Mouse (Mus musculus) urinary bladder, postnatal 36 days (tissue): Measurements from ENCODE around the gene Zmynd8.

Experiments used
- DNase-seq, 2 experiments: peaks; one replicate each; pipeline ENCODE4 v3.0.0; 2022; ENCODE audit warnings: low spot score in 2 of 2, mixed read lengths in 1 of 2

Zmynd8 gene

DNA sequence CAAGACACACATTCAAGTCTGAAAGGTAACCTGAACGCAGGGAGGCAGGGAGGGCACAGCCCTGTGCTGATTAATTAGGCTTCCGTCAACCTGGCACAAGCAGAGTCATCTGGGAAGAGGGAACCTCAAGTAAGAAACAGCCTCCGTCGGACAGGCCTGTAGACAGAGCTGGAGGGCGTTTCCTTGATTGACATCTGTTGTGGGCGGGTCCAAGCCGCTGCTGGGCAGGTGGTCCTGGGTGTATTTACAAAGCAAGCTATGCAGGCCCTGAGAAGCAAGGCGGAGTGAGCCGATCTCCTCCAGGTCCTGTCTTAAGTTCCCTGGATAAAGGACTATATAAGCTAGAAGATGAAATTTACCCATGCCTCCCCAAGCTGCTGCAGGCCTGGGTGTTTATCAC is 65.3 kb downstream of the Zmynd8 start:
- DNase-seq, result no peak

DNA sequence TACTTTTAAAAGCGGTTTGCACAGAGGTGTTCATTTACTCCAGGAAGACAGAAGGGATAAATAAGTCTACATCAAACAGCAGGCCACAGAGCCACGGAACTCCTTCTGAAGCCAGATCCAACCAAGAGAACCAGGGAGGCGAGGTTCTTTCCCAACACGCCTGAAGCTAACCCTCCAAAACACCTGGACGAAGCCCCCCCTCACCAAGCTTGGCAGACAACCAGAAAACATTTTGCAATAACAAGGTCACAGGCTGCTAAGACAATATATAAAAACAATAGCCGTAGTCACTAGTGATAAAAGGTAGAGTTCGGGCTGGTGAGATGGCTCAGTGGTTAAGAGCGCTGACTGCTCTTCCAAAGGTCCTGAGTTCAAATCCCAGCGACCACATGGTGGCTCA is 66.1 kb downstream of the Zmynd8 start:
- no peak for DNase-seq

DNA sequence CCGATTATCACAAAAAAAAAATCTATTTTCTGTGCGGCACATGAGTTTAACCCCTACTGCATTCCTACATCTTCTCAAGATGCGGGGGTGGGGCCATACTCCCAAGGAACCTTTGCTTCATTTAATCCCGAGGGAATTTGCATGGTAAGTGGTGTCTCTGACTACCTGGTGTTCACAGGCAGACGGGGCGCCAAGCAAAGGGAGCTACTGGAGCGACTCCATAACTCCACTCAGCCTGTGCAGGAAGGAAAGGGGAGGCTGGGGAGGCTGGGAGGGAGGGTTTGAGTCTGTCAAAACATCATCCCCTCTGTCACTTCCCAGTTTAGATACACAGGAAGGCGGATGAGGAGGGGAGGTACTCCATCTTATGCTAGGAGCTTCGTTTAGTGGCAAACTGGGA is 66.5 kb downstream of the Zmynd8 start:
- DNase-seq, result no peak

DNA sequence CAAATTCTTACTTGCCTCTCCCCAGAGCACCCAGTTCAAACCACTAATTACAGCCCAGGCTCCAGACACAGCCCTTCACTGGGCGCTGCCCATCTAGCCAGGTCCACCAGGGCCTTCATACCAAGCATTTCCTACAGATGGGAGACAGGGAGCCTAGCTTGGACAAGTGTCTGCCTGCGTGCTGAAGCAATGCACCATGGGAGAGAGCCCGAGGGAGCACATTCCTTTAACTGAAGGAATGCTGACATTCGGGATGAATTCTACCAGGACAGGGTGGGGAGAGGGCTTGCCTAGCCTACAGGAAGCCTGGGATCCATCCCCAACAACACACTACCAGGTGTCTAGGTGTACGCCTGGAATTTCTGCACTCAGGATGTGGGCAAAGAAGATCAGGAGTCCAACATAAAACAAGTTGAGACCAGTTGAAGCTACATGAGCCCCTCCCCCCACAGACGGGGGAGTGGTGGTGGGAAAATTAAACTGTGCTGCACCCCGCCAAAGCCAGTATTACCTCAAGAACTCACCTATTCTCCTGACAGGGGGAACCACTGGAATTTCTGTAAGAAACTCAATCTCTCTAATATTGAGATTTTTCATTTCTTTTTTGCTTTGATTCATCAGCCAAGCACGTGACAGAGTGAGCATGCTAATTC is 67.1 kb downstream of the Zmynd8 start:
- no peak for DNase-seq

DNA sequence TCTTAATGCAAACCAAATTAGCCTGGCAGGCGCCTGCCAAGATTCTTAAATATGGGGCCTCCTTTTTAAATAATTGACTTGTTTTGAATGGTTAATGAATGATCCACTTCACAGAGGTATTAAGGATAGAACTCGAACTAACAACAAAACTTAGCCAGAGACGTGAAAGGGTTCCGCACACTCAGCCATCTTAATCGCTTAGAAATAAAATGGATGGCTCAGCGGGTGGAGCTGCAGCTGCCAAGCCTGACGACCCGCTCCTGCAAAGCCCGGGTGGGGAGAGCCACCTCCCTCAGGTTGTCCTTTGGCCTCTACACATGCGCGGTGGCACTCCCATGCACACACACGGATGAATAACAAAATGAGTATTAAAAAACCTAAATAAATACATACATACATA is 70.0 kb downstream of the Zmynd8 start:
- no peak for DNase-seq

DNA sequence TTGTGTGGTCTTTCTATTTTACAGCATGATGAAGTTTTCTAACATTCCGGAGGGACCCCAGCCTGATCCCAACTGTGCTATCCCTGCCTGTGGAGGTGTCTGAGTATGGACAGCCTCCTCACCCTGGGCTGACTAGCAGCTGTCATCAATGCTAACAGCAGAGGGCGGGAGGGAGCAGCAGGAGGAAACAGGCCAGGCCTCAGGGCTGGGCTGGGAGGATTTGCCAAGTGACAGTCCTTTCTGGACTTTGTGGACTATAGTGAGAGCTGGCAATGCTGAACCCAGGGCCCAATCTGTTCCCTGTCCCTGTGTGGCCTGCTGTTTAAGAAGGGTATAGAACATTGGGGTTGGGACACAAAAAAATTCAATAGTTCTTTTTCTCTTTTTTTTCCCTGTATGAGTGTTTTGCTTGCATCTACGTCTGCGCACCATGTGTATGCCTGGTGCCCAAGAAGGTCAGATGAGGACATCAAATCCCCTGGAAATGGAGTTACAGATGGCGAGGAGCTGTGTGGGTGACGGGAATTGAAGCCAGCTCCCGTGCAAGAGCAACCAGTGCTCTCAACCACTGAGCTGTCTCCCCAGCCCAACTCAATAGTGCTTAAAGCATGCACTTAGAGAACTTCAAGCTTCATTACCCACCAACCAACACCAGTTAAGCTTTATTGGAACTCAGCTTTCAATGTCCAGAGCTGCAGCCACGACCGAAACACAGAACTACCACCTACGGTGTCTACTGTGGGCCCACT is 72.7 kb downstream of the Zmynd8 start:
- peak; percentile 72 to 85 for DNase-seq

DNA sequence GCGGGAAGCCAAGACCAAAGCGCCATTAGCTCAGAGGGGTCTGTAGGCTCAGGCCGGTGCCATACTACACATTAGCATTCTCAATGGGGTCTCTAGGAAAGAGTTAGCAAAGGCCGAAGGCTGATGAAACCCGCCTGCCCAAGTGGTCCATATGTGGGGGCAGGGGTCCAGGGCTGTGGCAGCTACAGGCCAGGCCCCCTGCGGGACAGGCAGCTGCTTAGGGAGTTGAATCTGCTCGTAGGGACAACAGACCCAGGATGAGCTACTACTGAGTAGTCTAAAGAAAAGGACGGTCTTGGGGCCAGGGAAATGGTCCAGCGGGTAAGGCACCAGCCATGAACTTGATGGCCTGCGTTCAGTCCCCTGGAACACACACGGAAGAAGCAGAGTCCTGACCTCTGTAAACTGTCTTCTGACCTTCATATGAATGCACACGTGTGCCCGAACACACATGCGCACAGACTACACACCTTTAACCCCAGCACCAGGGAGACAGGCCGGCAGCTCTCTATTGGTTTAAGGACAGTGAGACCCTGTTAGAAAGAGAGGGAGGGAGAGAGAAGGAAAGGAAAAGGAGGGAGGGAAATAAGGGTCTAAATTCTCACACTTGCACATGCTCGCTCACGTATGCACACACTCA is 73.4 kb downstream of the Zmynd8 start:
- no peak for DNase-seq

DNA sequence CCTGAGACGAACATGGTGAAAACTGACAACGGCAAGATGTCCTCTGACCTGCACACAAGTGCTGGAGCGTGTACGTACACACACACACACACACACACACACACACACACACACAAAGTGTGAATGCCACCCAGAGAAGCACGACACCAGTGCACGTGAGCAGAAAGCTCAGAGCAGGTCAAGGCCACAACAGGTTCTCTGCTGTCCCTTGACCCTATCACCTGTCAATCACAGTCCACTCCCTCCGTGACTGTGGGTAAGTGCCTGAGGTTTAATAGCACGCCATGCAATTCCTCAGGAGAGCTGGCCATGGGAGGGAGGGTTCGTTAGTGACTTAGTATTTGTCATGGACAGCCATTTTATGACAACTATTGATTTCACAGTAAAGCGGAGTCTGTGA is 74.0 kb downstream of the Zmynd8 start:
- DNase-seq, result no peak

DNA sequence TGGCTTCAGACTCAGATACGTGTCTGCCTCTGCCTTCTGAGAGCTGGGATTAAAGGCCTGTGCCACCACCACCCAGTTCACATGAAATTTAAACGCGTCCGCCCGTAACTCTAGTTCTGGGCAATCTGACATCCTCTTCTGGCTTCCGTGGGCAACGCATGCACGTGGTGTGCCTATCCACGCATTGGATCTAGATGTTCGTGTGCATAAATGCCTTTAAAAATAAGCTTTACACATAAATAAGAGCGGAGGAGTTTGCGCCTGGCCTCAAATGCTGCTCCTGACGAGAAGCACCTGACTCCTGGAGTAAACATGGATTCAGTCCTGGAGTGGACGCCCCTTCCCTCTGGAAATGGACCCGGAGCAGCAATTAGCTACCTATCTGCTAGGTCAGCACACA is 76.3 kb downstream of the Zmynd8 start:
- no peak for DNase-seq

DNA sequence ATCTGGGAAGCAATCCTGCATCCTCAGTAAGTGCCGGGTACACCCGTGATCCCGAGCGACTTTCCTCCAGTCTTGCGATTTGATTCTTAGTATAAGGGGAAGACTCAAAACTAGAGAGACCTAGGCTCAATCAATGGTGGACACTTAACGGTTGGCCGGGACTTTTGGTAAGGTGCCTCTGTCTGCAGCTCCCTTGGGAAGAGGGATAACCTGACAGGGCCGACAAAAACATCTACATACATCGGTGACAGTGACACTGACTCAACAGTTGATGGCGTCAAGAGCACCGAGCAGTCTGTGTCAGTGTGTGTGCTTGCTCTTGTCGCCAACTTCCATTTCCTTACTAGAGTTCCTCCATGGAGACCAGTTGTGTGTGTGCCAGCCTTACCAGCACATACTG is 77.1 kb downstream of the Zmynd8 start:
- DNase-seq, result no peak

DNA sequence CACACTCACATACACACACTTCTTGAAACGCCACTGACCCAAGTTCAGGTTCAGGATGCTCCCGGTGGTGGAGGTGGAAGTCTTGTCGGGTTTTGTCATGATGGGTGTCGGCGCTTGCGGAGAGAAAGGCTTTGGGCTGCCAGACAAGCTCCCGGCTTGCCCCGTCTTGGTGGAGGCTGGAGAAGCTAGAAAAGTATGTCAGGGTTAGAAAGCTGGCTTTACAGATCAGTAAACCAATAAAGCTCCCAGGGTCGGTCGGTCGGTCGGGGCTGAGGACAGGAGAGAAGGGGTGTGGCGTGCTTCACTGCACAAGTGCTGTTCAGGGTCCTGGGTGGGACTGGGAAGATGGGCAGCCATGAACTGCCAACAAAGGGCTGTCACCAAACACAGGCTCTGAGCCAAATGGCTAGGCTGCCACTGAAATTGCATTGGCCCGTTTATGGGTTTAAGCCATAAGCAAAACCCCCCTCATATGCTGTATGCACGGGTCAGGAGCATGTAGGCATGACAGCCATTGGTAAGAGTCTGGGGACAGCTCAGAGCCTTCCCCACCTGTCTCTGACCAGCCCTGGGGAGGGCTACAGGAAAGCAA is 78.2 kb downstream of the Zmynd8 start:
- DNase-seq, result no peak

DNA sequence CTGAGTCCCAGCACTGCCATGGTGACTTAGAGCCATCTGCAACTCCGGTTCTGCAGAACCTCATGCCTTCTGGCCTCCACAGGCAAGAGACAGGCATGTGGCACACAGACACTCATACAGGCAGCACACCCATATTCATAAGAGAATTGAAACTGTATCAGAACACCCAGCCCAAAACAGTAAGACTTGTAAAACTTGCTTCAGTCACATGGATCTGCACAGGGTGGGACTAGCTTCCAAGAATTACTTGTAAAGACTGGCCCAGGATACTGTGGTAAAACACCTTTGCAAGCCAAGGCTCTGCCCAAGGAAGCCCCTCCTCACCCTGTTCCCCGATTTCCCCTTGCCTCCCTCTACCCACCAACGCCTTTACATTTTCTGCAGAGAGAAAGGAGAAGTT is 78.7 kb downstream of the Zmynd8 start:
- DNase-seq, result no peak

DNA sequence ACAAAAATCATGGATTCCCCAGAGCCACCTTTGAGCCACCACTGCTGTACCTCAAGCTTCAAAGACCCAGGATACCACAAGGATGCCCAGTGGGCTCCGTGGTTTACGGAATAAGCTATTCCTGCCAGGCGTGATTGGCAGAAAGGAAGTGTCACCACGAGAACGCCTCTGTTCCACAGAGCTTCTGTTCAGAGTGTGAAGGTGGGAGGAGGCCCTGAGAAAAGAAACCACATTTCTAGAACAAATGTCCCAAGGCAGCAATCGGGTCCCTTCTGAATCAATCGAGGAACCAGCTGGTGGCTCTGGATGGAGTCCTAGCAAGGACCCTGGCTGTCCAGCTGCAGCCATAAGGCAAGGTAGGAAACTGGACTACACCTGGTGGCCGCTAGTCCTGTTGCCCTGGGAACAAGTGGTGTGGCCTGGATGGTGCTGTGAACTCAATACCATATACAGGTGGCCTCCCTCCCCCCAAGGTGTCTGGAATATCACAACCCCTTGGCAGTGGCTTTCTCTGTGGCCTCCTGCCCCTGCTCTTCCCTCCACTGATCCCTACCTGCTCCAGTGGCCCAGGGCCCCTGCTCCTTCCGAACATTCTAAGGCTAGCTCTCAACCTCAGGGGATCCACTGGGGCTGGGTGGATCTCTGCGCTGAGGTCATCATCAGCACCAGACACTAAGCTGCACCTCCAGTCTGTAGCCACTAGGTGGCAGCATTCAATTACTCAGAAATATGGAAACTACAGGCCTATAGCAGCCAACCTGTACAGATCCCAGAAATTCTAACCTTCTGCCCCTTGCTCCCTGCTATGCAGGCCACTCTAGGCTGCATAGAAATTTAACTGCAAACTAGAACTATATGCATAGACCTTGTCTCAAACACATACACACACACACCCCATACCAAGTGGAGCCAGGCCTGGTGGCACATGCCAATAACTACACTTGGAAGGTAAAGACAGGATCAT is 79.5 kb downstream of the Zmynd8 start:
- peak; percentile 39 to 66 for DNase-seq

DNA sequence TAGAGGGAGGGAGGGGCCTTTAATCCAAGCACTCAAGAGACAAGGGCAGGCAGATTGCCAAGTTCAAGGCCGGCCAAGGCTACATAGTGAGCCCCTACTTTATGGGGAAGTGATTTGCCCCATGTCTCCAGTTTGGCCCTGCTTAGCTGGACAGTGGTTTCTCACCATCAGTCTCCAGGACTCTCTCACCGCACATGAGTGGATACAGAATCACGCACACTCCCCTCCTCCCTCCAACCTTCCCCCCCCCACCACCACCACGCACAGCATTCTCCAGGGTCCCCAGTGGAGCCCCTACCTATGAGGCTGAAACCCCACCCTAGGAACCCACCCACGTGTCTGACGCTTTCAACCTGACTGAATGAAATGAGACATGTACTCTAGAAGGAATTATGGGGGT is 80.2 kb downstream of the Zmynd8 start:
- no peak for DNase-seq

DNA sequence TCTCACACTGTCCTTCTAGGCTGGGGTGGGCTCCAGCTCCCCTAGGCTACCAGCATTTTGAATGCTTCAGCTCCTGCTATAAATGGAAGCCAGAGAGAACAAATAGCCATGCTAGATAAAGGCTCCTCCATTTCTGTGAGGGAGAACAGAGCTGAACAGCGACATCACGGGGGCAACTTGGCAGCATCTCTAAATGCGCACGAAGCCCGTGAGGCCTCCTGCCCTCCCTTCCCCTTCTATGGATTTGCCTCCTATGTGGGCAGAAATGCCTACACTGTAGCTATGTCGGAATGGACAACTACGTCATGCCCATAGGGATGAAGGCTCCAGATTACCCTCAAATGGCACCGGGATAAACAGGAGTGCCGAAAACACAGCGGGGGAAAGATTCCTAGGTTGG is 81.4 kb downstream of the Zmynd8 start:
- DNase-seq, result no peak

DNA sequence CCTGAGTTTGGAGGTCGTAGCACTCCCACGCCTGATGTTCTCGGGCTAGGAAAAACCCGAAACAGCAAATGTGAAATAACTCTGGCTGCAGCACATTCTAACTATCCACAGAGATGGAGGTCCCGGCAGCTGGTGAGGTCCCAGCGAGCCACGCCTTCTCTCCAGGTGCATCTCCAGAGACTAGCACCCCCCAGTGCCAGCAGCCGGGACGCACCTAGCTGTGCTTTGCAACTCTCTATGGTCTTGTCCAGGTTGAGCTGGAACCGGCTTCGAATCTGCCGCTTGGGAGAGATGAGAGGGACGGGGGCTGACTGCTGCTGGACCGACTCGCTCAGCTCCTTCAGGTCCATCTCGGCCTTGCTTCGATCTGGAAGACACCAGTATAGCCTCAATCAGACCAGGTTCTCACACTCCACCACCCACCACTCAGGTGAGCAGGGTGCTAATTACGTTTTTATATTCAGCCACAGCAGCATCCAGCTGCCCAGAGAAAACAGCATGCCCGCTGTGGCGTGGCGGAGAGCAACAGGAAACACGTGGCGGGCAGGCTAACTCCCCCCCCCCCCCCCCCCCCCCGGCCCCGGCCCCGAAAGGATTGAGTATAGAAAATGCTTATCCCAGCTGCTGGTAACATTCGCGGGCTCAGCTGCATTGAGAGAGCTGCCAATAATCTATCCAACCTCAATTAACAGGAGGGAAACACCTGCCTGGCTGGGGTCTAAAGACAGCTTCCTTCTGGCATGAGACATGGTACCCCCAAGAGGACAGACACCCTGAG is 83.5 kb downstream of the Zmynd8 start:
- no peak for DNase-seq

DNA sequence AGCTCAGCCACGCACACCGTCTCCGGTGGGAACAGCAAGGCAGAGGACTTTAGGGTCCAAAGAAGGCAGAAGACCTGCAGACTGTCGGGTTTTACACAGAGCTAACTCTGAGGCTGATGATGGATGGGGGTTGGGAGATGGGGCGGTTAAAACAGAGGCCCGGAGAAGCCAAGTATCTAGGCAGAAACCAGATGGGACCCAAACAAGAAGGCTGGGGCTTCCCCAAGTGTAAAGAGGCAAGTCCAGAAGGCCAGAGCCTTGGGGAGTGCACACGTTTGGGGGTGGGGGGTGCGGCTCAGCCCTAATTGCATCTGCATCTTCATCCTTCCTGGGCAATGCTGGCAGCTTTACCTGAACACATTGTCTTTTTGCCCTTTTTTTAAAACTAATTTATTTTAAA is 85.9 kb downstream of the Zmynd8 start:
- DNase-seq, result no peak

DNA sequence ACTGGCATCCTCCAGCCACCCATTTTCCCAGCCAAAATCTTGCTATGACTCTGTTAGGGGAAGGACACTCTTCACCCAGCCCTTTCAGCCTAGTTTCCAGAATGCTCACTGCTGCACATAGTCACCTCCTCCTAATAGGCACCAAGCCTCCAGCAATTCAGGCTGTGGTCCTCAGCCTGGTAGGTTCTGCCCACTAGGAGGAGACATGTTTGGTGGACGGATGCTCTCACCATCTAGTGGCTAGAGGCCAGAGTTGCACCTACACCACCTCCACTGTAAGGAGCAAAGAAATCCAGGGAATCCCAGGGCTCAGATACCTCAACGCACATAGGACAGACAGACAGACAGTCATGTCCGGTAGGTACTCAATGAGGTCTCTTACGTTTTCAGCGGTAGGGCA is 87.3 kb downstream of the Zmynd8 start:
- peak in 1 of 2 experiments; percentile 38 for DNase-seq

DNA sequence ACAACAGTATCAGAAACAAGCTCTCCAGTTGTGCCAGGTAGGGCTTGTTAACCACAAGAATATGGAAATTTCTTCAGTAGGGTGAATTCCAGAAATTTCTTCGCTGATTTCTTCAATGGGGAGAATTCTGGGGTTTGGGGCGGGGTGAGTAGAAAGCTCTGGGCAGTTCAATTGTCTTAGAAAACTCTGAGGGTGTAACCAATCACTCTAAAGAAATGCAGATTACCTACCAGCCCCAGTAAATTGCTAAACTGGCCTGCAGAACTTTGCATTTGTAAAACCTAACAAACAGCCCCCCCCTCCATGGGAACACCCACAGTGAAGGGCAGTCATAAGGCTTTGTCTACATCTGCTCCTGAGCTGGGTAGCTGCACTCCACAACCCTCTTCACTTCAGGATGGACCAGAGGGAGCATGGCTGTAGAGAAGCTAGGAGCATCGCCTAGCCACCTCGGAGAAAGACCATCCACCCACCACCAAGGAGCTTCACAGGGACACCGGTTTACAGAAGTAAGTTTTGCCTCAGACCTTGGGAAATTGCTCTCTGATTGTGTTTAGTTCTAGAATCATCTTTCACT is 88.8 kb downstream of the Zmynd8 start:
- no peak for DNase-seq

DNA sequence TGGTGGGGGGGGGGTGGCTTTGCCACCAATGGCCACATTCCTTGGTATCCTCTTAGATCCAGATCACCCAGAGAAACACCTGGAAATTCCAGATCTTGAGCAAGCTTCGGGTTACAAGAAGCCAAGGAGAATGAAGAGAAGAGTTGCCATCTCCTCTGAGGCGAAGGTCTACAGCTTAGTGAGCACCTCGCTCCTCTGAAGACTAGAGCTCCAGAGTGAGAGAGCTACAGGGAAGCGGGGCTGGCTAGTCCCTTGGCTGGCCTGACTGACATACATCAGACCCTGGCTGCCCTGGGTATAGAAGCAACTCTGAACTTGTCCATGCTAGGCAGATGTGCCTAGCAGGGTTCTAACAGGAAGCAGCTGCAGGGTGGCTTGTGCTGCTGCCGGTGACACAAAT is 89.7 kb downstream of the Zmynd8 start:
- DNase-seq, result no peak
